Mouse (Mus musculus) retina, adult 2 months (tissue): Measurements from ENCODE around the gene Maged2.
"Not testable (repeated sequence)": the region's sequence is repeated elsewhere in the genome, so short reads cannot be mapped to it uniquely, and the experiment has no call there.

ENCODE experiments used
- DNase-seq: peaks from one replicate; pipeline ENCODE4 v3.0.0-alpha.2; 2012; ENCODE audit warnings: low read depth, low spot score

Gene Maged2

DNA sequence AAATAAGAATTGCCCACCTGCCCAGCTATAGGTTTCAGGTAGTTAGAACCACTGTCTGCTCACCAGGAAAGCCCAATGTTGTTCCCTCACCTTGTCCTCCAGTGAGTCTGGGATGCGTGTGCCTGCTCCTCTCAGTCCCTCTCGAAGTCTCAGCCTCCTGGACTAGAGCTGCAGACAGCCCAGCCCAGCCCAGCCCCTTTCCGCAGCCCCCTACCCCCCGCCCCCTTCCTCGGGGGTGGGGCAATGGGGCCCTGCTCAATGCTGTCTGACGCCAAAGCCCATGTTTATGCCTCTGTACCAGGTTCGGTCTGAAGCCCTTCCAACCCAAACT is at the start of gene Maged2:
Gene Maged2, minus strand, starts transcription at position 207 of the 331 bp plus-strand sequence.
- DNase-seq, result no peak

DNA sequence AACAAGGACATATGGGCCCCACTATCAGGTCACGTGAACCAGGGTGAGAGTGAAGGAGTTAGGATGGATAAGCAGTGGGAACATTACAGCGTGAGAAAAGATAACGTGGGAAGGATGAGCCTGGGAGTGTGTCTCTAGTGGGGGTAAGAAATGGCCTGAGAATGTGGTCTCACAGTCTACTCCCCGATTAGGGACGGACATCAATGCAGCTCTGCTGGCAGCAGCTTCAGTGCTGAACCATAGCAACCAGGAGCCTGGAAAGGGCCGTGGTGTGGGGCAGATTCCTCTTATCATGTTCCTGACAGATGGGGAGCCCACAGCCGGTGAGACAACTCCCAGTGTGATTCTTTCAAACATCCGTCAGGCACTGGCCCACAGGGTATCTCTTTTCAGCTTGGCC is 34.1 kb upstream of the Maged2 start:
- DNase-seq, result no peak

DNA sequence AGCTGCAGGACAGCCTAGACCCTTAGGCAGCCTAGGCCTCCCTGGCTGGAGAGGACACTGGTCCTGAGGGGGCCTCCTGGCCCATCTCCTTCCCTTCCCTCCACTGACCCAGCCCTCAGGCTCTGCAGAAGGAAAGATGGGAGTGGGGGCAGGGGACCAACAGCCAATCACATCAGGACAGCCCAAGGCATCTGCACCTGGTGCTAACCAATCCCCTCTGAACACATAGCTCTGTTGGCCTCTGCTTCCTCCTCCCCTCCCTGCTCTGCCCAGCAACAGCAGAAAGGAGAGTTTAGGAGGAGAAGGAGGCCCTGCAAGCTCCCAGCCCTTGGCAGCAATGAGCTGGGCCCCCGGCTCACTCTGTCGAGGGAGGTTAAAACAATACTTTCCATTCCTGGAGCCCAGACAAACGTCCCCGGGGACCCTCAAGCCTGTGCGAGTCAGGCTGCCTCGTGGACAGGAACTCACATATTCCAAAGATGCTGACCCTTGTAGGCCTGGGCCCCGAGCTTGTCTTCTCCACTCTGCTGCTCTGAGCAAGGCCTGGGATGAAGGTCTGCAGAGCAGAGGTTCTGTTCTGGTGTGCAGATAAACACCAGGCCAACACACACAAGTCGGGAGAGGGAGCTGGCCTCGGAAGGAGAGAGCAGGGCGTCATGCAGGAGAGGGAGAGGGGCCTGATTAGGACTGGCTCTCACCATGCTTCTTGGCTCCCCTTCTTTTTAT is 31.5 kb upstream of the Maged2 start:
- not testable (repeated sequence) for DNase-seq

DNA sequence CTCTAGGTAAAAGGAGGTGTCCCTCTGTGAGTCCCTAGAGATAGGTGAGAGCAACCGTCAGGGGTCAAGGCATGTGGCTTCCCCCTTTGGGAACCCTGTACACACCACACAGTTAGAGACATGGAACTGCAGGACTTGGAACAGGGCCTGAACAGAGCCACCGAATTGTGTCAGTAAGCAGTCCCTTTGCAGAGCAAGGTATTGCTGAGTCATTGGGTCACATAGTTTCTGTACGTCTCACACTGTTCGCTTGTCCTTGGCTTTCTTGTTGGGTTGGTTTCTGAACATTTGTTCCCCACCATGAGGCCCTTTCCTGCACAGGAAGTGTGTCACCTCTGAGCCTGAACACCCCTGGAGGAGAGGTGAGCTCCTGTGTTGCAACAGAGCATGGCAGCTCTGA is 29.1 kb upstream of the Maged2 start:
- DNase-seq, result not testable (repeated sequence)

DNA sequence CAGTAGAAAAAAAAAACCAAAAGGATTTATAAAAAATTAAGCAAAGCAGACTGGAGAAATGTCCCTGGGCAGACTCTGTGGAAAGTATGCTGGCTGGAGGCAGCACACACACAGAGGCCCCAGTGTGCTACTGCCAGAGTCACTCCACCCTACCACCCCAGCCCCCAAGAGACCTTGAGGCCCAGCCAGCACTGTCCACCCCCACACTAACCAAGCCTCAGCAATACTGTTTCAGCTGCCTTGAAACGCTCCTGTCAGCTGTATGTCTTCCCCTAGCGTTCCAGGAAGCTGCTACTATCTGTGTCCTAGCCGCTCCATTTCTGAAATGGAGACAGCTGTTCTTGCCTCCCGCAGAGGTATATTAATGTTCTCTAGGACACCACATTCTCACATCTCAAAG is 16.2 kb upstream of the Maged2 start:
- no peak for DNase-seq

DNA sequence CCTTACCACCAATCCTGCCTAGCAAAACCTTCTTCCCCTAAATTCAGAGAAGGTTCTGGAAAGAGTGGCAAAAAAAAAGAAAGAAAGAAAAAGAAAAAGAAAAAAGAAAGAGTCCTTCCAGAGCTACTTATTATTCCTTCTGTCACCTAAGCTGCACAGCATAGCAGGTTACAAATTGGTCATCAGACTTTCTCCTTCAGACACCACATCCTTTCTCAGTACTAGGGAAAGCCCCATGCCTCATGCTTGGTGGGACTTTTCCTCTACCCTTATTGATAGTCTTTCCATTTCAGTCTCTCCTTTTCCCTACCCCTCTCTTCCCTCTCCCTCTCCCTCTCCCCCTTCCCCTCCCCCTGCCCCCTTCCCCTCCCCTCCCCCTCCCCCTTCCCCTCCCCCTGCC is 3.1 kb upstream of the Maged2 start:
- no peak for DNase-seq

DNA sequence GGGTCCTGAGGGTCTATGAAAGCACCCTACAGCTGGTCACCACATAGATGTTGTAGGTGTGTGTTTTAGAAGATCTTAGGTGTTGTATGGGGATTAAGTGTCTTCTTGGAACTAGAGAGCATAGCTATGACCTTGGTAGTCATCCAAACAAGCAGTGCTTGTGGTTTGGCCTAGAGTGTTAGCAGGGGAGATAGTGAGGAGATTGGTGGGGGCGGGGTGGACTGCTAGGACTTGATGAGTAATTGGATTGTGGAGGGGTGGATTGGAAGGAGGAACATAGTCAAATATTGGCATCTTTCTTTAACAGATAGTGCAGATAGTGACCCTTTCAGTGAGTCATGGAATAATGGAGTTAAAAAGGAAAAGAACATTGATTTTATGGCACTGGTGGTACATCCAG is 1.5 kb upstream of the Maged2 start:
- no peak for DNase-seq

DNA sequence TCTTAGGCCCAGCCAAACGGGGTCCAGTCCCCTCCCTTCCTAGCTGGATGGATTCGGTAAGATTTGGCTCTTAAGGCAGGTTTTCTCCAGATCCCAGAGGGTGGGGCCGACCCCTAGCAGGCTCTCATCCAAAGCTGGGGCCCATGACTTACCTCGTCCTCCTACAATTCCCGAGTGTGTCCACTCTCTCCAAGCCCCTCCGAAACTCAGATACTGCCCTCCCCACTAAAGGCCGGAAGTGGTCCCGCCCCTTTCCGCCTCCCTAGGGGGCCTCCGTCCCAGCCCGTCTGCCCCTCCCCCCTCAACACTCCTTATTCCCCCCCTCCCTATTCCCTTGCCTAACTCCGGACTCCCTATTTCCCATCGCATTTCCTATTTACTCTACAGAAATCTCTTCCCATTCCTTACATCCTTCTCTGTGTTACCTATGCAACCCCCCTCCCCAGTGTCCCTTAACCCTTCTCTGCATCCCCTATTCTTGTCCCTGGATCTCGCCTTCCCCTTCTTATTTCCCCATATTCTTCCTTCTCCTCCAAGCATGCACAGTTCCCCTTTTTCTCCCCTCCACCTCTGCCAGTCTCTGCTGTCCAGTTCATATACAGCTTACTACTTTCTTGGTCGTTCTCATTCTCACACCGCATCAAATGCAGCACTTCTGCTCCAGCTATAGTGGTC is 544 bp downstream of the Maged2 start:
- DNase-seq, result no peak

DNA sequence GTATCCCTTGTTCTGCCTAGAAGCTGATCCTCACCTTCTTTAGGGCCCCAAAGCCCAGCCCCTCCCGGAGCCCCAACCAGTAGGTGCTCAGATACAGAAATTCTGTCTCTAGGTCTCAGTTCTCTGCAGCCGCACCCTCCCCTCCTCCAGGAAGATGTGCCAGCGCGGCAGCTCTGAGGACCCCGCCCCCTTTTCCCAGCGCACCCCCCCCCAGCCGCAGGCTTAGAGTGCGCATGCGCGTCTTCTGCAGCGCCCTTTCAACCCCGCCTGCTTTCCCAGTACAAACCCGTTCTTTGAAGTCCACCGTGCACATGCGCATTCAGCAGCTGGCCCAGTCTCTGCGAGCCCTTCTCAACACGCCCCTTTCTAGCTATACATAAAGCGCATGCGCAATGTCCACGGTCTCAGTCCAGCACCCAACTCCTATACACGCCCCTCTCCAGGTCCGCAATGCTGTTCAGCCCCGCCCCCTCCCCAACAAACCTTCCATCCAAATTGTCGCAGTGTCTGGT is 1.3 kb downstream of the Maged2 start:
- DNase-seq, result peak; percentile 78

DNA sequence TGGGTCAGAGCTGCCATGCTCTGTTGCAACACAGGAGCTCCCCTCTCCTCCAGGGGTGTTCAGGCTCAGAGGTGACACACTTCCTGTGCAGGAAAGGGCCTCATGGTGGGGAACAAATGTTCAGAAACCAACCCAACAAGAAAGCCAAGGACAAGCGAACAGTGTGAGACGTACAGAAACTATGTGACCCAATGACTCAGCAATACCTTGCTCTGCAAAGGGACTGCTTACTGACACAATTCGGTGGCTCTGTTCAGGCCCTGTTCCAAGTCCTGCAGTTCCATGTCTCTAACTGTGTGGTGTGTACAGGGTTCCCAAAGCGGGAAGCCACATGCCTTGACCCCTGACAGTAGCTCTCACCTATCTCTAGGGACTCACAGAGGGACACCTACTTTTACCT is 13.2 kb downstream of the Maged2 start:
- DNase-seq, result not testable (repeated sequence)

DNA sequence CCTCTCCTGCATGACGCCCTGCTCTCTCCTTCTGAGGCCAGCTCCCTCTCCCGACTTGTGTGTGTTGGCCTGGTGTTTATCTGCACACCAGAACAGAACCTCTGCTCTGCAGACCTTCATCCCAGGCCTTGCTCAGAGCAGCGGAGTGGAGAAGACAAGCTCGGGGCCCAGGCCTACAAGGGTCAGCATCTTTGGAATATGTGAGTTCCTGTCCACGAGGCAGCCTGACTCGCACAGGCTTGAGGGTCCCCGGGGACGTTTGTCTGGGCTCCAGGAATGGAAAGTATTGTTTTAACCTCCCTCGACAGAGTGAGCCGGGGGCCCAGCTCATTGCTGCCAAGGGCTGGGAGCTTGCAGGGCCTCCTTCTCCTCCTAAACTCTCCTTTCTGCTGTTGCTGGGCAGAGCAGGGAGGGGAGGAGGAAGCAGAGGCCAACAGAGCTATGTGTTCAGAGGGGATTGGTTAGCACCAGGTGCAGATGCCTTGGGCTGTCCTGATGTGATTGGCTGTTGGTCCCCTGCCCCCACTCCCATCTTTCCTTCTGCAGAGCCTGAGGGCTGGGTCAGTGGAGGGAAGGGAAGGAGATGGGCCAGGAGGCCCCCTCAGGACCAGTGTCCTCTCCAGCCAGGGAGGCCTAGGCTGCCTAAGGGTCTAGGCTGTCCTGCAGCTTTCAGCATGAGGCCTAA is 15.5 kb downstream of the Maged2 start:
- DNase-seq, result not testable (repeated sequence)
